Mouse (Mus musculus) testis, adult 2 months (tissue): ENCODE data around the gene Tnfrsf17.

ENCODE experiments used
- CTCF ChIP-seq: fragments of 200-500 bp; IDR thresholded peaks from 2 replicates; pipeline ENCODE4 v1.5.1; 2012; ENCODE audit warnings: low read depth, mild to moderate bottlenecking, inconsistent platforms, low read length, moderate library complexity; ENCODE audit not compliant: control insufficient read depth, insufficient read depth, insufficient replicate concordance
- POLR2A ChIP-seq: fragments of 200-500 bp; IDR thresholded peaks from 2 replicates; pipeline ENCODE4 v1.6.1; 2012; ENCODE audit warnings: low read depth, mild to moderate bottlenecking, inconsistent platforms, low read length, moderate library complexity; ENCODE audit not compliant: control insufficient read depth

DNA sequence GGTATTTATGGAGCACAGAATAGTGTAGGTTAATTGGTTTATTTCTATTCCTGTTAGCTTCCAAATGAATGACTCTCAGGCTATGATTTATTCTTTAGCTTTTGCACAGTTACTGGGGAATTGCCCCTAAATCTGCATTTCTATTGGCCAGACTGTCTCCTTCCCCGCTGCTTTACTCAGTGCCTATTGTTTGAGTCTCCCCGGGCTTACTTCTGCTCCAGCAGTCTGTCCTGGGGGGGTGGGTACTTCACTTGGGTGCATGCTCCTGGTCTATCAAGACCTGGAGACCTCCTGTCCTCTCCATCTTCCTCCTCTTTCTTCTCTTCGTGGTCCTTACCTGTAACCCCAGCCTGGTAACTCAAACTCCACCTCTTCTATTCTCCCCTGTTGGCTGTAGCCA lies 36.7 kb upstream of the Tnfrsf17 start:
- no peak for TF ChIP-seq POLR2A
- TF ChIP-seq CTCF, result no peak
